Mouse (Mus musculus): ENCODE data around the gene Rpl26. TPM values are rescaled to one million over a fixed set of nuclear protein-coding genes. Genes with fewer than 3 reads are reported as not detected.

Rpl26 gene
- polyA plus RNA-seq, 1 experiment = 2,262 TPM

DNA sequence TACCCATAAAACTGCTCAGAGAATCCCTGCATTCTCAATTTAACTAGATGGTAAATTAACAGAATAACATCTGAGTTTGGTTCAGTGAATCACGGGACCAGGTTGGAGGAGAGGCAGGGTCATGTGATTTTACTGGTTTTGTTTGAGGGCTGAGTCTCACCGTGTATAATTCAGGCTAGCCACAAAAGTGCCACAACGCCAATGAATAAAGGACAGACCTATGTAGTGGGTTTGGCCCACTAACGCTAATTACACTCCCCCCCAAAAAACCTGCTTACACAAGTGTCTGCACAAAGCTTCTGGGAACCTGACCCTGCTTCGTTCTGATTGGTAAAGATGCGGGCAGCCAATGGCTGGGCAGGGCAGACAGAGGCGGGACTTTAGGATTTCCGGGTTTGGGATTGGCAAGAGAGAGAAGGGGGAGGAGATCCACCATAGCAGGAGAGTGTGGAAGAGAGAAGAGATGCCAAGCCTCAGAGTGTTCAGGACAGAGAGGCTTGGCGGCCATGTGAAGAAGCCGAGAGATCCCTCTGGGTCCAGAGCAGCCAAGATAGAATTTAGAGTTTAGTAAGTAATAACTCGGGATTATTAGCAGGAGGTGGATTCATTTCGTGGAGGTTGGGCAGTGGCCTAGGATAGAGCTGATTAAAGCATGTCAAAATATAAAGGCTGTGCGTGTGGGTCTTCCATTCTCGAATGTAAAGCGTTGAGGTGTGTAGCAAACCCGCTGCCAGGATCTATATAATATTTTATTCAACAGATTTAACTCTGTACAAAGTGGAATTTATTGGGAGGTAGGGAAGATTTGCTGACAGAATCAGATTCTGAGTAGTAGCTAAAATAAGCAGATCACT, 38.3 kb downstream of the Rpl26 start:
- H3K4me3 ChIP-seq (ENCODE audit: insufficient read depth, low read length) = peak overlapping the region; percentile 58
- H3K27ac ChIP-seq (ENCODE audit: insufficient read depth, low read depth, low read length) = peak overlapping the region; percentile 63
- H3K4me1 ChIP-seq (ENCODE audit: control insufficient read depth, insufficient read depth, low read length) = peaks cover 8% of the 10 kb centered on the region
- TF ChIP-seq CTCF (IDR thresholded peaks at IDR 0.05; ENCODE audit: low read depth, low read length) (no peak), POLR2A (IDR thresholded peaks at IDR 0.05; ENCODE audit: borderline replicate concordance, low read depth, low read length) (no peak)

DNA sequence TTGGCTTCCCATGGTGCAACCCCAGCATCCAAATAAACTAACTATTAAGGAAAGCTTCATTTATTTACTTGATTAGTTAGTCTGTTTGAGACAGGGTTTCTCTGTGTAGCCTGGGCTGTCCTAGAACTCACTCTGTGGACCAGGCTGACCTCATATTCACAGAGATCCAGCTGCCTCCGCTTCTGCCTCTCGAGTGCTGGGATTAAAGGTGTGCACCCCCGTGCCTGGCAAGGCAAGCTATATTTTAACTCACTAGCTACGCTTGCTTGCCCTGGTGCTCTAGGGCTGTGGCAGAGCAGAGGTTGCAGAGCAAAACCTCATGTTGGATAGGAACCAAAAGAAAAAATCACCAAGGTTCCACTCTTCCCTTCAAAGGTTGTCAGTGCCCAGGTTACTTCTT, 39.1 kb downstream of the Rpl26 start:
- H3K4me3 ChIP-seq (ENCODE audit: insufficient read depth, low read length) = peak overlapping the region; percentile 58
- H3K4me1 ChIP-seq (ENCODE audit: control insufficient read depth, insufficient read depth, low read length) = peaks cover 8% of the 10 kb centered on the region
- H3K27ac ChIP-seq (ENCODE audit: insufficient read depth, low read depth, low read length) = no peak overlapping the region
- TF ChIP-seq CTCF (IDR thresholded peaks at IDR 0.05; ENCODE audit: low read depth, low read length) (no peak), POLR2A (IDR thresholded peaks at IDR 0.05; ENCODE audit: borderline replicate concordance, low read depth, low read length) (no peak)

DNA sequence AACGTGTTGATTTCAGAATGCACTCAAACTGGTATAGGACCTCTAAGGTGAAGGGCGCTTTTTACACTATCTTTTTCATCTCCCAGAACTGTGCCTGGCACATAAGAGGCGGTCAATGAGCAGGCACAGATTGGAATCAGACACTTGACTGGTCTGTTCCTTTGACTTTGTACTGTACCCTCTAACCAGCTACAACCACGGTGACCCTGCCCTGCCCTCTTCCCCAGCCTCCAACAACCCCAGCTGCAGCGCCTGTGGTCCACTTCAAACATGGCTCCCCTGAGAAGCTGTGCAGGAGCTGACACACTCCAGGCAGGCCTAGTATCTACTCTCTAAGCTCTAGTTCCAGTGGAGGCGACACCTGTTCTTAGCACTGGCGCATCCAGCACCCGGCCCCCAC, 41.3 kb downstream of the Rpl26 start:
- Histone ChIP-seq H3K4me1 (ENCODE audit: control insufficient read depth, insufficient read depth, low read length) (peaks cover 8% of the 10 kb centered on the region), H3K4me3 (ENCODE audit: insufficient read depth, low read length) (no peak overlapping the region), H3K27ac (ENCODE audit: insufficient read depth, low read depth, low read length) (no peak overlapping the region)
- TF ChIP-seq POLR2A (IDR thresholded peaks at IDR 0.05; ENCODE audit: borderline replicate concordance, low read depth, low read length) (no peak), CTCF (IDR thresholded peaks at IDR 0.05; ENCODE audit: low read depth, low read length) (no peak)

DNA sequence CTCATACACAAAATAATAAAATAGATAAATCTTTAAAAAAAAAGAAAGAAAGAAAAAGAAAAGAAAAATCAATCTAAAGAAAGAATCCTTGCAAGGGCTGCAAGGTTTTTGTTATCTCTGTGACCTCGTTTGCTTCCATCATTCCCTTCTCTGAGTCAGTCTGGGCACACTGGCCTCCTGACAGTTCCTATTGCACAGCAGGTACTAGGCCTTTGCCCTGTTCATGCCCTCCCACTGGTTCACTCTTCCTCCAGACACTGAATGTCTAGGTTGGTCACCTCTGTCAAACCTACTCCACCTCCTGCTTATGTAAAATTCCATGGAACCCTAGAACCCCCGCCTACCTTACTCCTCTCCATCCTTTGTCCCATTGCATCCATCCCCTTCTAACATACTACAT, 43.9 kb downstream of the Rpl26 start:
- TF ChIP-seq CTCF (IDR thresholded peaks at IDR 0.05; ENCODE audit: low read depth, low read length) = no peak
- H3K4me1 ChIP-seq (ENCODE audit: control insufficient read depth, insufficient read depth, low read length) = peaks cover 3% of the 10 kb centered on the region
- no peak overlapping the region for H3K27ac ChIP-seq (ENCODE audit: insufficient read depth, low read depth, low read length)
- no peak overlapping the region for H3K4me3 ChIP-seq (ENCODE audit: insufficient read depth, low read length)

DNA sequence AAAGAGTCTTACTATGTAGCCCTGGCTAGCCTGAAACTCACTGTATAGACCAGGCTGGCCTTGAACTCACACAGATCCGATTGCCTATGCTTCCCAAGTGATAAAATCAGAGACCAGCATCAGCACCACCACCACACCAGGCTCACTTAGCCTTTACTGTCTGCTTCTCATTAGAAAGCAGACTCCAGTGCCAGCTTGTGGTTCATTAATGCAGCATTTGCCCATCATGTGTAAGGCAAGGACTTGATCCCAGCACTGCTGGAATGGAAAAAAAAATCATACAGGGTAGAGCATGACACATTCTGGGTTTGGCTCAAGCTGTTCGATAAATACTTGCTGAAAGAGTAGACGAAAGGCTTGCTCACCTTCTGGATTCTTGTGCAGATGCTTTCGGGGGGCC, 44.6 kb downstream of the Rpl26 start:
- TF ChIP-seq CTCF (IDR thresholded peaks at IDR 0.05; ENCODE audit: low read depth, low read length) (no peak), POLR2A (IDR thresholded peaks at IDR 0.05; ENCODE audit: borderline replicate concordance, low read depth, low read length) (no peak)
- no peak overlapping the region for H3K4me3 ChIP-seq (ENCODE audit: insufficient read depth, low read length)
- no peaks in the 10 kb centered on the region for H3K4me1 ChIP-seq (ENCODE audit: control insufficient read depth, insufficient read depth, low read length)
- H3K27ac ChIP-seq (ENCODE audit: insufficient read depth, low read depth, low read length) = no peak overlapping the region

DNA sequence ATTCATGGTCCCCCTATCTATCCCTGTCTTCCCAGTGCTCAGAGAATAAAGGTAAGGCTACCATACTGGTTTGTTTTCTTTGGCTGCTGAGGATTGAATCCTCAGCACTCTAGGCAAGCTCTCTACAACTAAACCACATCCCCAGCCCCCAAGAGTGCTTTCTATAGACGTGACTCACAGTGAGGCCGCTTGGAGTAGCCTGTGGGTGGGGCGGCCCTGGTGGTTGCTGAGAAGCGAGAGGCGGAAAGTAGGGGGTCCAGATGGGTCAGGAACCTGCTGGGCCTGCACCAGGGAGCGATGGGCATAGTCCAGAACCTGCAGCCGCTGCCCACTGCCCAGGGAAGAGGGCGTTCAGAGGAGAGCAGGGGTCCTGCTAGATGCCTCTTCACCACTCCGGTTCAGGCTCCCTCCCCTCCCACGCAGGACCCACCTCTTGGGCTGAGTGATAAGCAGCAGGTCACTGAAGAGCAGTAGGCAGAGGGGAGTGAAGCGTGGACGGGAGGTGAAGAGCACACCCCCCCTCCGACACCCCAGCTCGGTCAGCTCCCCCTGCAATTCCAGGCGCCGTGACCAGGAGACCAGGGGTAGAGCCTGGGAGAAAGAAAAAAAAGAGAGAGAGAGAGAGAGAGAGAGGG, 45.5 kb downstream of the Rpl26 start:
- Histone ChIP-seq H3K4me1 (ENCODE audit: control insufficient read depth, insufficient read depth, low read length) (no peaks in the 10 kb centered on the region), H3K27ac (ENCODE audit: insufficient read depth, low read depth, low read length) (no peak overlapping the region), H3K4me3 (ENCODE audit: insufficient read depth, low read length) (no peak overlapping the region)
- TF ChIP-seq CTCF (IDR thresholded peaks at IDR 0.05; ENCODE audit: low read depth, low read length) (no peak), POLR2A (IDR thresholded peaks at IDR 0.05; ENCODE audit: borderline replicate concordance, low read depth, low read length) (no peak)

DNA sequence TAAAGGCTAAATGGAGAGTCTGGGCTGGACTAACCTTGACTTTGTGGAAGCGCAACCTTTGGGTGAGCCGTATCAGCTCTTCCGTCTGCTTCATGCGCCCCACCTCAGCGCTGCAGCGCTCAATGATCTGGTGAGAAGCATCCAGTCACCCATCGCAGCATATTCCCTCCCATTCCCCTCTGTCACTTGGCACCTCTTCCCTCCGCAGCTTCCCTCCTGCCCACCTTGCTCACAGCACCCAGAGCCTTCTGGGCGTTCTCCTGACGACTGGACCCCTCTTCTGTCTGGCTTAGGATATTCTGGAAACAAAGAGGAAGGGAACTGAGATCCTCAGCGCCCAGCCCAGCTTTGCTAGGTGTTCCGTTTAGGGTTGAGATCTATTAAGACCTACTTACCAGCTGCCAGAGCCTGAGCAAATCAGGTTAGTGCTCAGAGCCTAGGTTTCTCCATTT, 46.2 kb downstream of the Rpl26 start:
- H3K27ac ChIP-seq (ENCODE audit: insufficient read depth, low read depth, low read length) = no peak overlapping the region
- TF ChIP-seq POLR2A (IDR thresholded peaks at IDR 0.05; ENCODE audit: borderline replicate concordance, low read depth, low read length) (no peak), CTCF (IDR thresholded peaks at IDR 0.05; ENCODE audit: low read depth, low read length) (no peak)
- H3K4me3 ChIP-seq (ENCODE audit: insufficient read depth, low read length) = no peak overlapping the region
- no peaks in the 10 kb centered on the region for H3K4me1 ChIP-seq (ENCODE audit: control insufficient read depth, insufficient read depth, low read length)

DNA sequence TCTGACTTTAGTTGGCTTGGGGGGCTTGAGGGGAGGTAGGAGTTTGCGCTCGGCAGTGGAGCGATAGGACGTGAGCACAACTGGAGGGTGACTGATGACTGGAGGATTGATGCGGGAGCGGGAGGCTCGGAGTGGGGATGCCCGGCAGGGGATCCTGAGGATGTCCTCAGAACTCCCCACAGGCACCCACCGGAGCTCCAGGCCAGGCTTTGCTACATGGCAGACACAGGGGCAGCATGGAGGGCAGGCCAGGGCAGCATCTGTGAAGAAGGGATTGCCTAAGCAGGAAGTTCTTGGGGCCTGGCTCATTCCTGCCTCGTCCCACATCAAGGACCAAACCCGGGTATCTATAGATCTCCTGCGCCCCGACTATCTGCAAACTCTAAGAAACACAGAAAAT, 52.5 kb downstream of the Rpl26 start:
- Histone ChIP-seq H3K27ac (ENCODE audit: insufficient read depth, low read depth, low read length) (no peak overlapping the region), H3K4me1 (ENCODE audit: control insufficient read depth, insufficient read depth, low read length) (peaks cover 4% of the 10 kb centered on the region), H3K4me3 (ENCODE audit: insufficient read depth, low read length) (no peak overlapping the region)
- TF ChIP-seq CTCF (IDR thresholded peaks at IDR 0.05; ENCODE audit: low read depth, low read length) (no peak), POLR2A (IDR thresholded peaks at IDR 0.05; ENCODE audit: borderline replicate concordance, low read depth, low read length) (no peak)

DNA sequence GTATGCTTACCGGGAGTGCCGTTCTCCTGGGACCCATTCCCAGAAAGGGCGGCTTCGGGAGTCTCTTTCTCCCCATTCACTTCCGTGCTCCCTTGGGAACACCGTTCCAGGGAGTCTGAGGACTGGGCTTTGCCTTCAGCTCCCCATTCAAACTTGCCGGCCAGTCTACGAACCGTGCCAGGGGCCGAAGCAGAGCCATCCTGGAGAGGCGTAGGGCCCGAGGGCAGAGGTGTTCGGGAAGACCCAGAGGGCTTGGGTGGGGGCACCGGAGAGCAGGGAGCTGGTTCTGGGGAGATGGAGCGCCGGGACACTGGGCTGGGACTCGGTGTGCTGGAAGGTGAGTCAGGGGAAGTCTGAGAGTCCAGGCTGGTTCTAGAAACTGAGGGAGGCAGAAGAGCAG, 53.0 kb downstream of the Rpl26 start:
- Histone ChIP-seq H3K4me3 (ENCODE audit: insufficient read depth, low read length) (no peak overlapping the region; the same call in 1 of the 2 replicates), H3K27ac (ENCODE audit: insufficient read depth, low read depth, low read length) (no peak overlapping the region), H3K4me1 (ENCODE audit: control insufficient read depth, insufficient read depth, low read length) (peaks cover 4% of the 10 kb centered on the region)
- TF ChIP-seq CTCF (IDR thresholded peaks at IDR 0.05; ENCODE audit: low read depth, low read length) (no peak), POLR2A (IDR thresholded peaks at IDR 0.05; ENCODE audit: borderline replicate concordance, low read depth, low read length) (no peak)

DNA sequence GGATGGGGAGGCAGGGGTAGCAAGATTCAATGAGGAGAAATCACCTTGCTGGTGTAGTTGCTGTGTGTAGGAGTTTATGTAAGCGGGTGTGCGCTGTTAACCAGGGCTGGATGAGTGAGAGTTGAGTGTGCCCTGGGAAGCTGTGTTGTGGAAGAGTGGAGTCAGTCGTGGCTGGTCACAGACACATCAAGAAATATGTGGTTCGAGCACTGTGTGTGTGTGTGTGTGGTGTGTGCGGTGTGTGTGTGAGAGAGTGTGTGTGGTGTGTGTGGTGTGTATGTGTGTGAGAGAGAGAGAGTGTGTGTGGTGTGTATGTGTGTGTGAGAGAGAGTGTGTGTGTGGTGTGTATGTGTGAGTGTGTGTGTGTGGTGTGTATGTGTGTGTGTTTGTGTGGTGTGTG, 54.1 kb downstream of the Rpl26 start:
- Histone ChIP-seq H3K4me3 (ENCODE audit: insufficient read depth, low read length) (no peak overlapping the region), H3K4me1 (ENCODE audit: control insufficient read depth, insufficient read depth, low read length) (peaks cover 4% of the 10 kb centered on the region), H3K27ac (ENCODE audit: insufficient read depth, low read depth, low read length) (no peak overlapping the region)
- no peak for TF ChIP-seq CTCF (IDR thresholded peaks at IDR 0.05; ENCODE audit: low read depth, low read length)
- no peak for TF ChIP-seq POLR2A (IDR thresholded peaks at IDR 0.05; ENCODE audit: borderline replicate concordance, low read depth, low read length)

Measured in bone marrow macrophage, adult 2 months (primary cell).